Mouse (Mus musculus) layer of hippocampus, postnatal 14 days (tissue): ENCODE data around the gene Psmc4. TPM values are rescaled to one million over a fixed set of nuclear protein-coding genes. Genes with fewer than 3 reads are reported as not detected.

Experiments used
- total RNA-seq, 2 experiments: library from RNA; stranded (reverse); gene quantifications; 2 replicates each; pipeline ENCODE4 v1.2.3; 2021

Psmc4 gene
- total RNA-seq, 2 experiments from 2014 or later: 121 to 126 TPM

Other genes starting within 250 kb of the Psmc4 start
- gene Zfp626, start 242.9 kb downstream of the Psmc4 start, total RNA-seq: 1 to 10 TPM; 7.2 to 9.0 TPM
- gene Zfp59, start 211.5 kb downstream of the Psmc4 start, total RNA-seq: 1 to 10 TPM; 3.7 to 4.1 TPM
- gene Zfp607a, start 192.6 kb downstream of the Psmc4 start, total RNA-seq: 1 to 10 TPM; 2.2 TPM
- gene Zfp974, start 120.6 kb downstream of the Psmc4 start, total RNA-seq: 10 to 100 TPM; 14.2 to 16.5 TPM
- 10 to 100 TPM; 20.5 to 21.0 TPM for gene Zfp780b, start 70.9 kb downstream of the Psmc4 start, total RNA-seq
- 1 to 10 TPM; 4.7 to 4.9 TPM for gene Zfp850, start 36.0 kb downstream of the Psmc4 start, total RNA-seq
- 1 to 10 TPM; 1.3 to 2.2 TPM for gene Fcgbp, start 21.1 kb upstream of the Psmc4 start, total RNA-seq
- under 1 TPM; 0.05 to 0.12 TPM for gene 9530053A07Rik, start 79.4 kb upstream of the Psmc4 start, total RNA-seq
- 10 to 100 TPM; 53.0 to 58.7 TPM for gene Fbl, start 119.6 kb upstream of the Psmc4 start, total RNA-seq
- 10 to 100 TPM; 37.5 to 43.5 TPM for gene Dyrk1b, start 129.4 kb upstream of the Psmc4 start, total RNA-seq
- 10 to 100 TPM; 65.7 to 66.1 TPM for gene Eid2, start 217.8 kb upstream of the Psmc4 start, total RNA-seq
- gene Eid2b, start 227.6 kb upstream of the Psmc4 start, total RNA-seq: 10 to 100 TPM; 40.5 to 41.4 TPM
- gene Selenov, start 241.1 kb upstream of the Psmc4 start, total RNA-seq: 1 to 10 TPM; 2.4 to 3.0 TPM